Mouse (Mus musculus): ENCODE data around the gene Sugct. TPM values are rescaled to one million over a fixed set of nuclear protein-coding genes. Genes with fewer than 3 reads are reported as not detected.

Gene Sugct
- polyA plus RNA-seq, 1 experiment from 2014 or later: 17.3 TPM

DNA sequence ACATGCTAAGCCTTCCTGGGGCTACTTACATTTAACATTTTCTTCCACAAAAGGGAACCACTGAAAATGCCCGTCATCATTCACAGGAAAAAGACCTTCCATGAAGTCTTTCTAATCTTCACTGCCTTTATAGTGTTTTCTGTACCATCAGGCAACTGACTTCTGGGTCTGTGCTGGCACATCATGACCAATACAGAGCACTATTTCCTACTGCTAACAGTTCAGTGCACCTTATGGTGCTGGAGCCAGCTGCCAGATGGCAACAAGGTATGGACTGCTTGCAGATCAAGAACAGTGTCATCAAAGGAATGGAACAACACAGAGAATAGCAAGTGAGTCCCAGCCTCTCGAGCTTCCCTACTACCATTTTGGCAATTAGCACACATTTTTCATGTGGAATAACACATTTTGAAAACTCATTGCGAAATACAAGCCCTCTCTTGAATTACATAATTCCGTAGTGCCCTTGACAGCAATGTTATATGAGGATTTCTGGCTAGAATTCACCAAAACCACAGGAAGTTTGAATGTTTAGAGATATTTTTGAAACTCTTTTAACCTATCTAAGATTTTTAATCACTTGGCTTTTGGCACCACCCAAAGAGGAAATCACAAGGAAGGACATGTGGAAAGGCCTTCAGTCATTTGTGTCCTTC lies 359.3 kb downstream of the Sugct start:
- H3K36me3 ChIP-seq (ENCODE audit: control insufficient read depth, insufficient read depth): no peaks in the 10 kb centered on the region
- H3K9me3 ChIP-seq (ENCODE audit: control insufficient read depth): no peaks in the 10 kb centered on the region
- no peak overlapping the region for H3K27ac ChIP-seq (ENCODE audit: low read depth, low read length)
- no peaks in the 10 kb centered on the region for H3K27me3 ChIP-seq (replicated peaks; ENCODE audit: control insufficient read depth, insufficient read depth, low read length)
- ATAC-seq: no peak
- WGBS: 75% methylated on average over 4 of the region's 4 CpGs
- H3K4me2 ChIP-seq (replicated peaks; ENCODE audit: low read depth): no peak overlapping the region
- no peak for TF ChIP-seq CTCF (IDR thresholded peaks at IDR 0.05; ENCODE audit: low read depth)
- no peak overlapping the region for H3K9ac ChIP-seq (ENCODE audit: low read depth, low read length)
- H3K4me1 ChIP-seq (replicated peaks; ENCODE audit: control insufficient read depth, insufficient read depth, low read length): no peaks in the 10 kb centered on the region
- H3K4me3 ChIP-seq (ENCODE audit: low read depth, low read length): no peak overlapping the region

- TF ChIP-seq CTCF (IDR thresholded peaks at IDR 0.05; ENCODE audit: low read depth): no peak
- ATAC-seq: no peak
- Histone ChIP-seq H3K4me1 (replicated peaks; ENCODE audit: control insufficient read depth, insufficient read depth, low read length) (no peaks in the 10 kb centered on the region), H3K27ac (ENCODE audit: low read depth, low read length) (no peak overlapping the region), H3K9me3 (ENCODE audit: control insufficient read depth) (no peaks in the 10 kb centered on the region), H3K4me3 (ENCODE audit: low read depth, low read length) (no peak overlapping the region), H3K27me3 (replicated peaks; ENCODE audit: control insufficient read depth, insufficient read depth, low read length) (no peaks in the 10 kb centered on the region), H3K9ac (ENCODE audit: low read depth, low read length) (no peak overlapping the region), H3K4me2 (replicated peaks; ENCODE audit: low read depth) (no peak overlapping the region), H3K36me3 (ENCODE audit: control insufficient read depth, insufficient read depth) (no peaks in the 10 kb centered on the region)
- 60% methylated on average over 4 of the region's 4 CpGs for WGBS
These were observed 368.5 kb downstream of the Sugct start for GRCm38 (mm10) chr13:17326863-17327262.

GRCm38 (mm10) chr13:17301590-17301989 lies 393.8 kb downstream of the Sugct start:
- no peak overlapping the region for H3K9ac ChIP-seq (ENCODE audit: low read depth, low read length)
- no peak overlapping the region for H3K4me2 ChIP-seq (replicated peaks; ENCODE audit: low read depth)
- no peaks in the 10 kb centered on the region for H3K27me3 ChIP-seq (replicated peaks; ENCODE audit: control insufficient read depth, insufficient read depth, low read length)
- H3K4me3 ChIP-seq (ENCODE audit: low read depth, low read length): no peak overlapping the region
- H3K9me3 ChIP-seq (ENCODE audit: control insufficient read depth): no peaks in the 10 kb centered on the region
- TF ChIP-seq CTCF (IDR thresholded peaks at IDR 0.05; ENCODE audit: low read depth): no peak
- H3K36me3 ChIP-seq (ENCODE audit: control insufficient read depth, insufficient read depth): no peaks in the 10 kb centered on the region
- 89% methylated on average over 4 of the region's 4 CpGs for WGBS
- no peak overlapping the region for H3K27ac ChIP-seq (ENCODE audit: low read depth, low read length)
- ATAC-seq: no peak
- no peaks in the 10 kb centered on the region for H3K4me1 ChIP-seq (replicated peaks; ENCODE audit: control insufficient read depth, insufficient read depth, low read length)

DNA sequence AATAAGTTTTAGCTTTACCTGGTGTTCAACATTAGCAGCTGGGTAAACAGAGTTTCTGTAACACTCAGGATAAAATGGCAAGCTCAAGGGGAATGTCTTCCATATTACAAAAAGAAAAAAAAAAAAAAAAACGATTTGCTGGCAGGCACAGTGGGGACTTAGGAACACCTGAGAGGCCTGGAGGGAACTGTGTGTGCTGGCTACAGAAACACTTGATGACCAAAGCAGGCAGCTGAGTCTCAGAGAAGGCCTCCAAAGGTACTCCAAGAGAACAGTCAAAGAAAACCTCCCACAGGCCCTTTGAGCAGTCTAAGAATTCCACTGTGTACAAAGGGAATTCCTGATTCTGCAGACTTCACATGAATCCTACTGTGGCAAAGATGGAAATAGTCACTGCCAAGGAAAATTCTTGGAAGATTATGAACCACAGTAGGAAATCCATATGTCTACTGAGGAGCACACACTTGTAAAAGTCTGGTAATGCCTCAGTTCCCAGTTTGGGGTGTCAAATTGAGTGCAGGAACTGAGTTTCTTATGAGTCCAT lies 397.8 kb downstream of the Sugct start:
- Histone ChIP-seq H3K9ac (ENCODE audit: low read depth, low read length) (no peak overlapping the region), H3K9me3 (ENCODE audit: control insufficient read depth) (no peaks in the 10 kb centered on the region), H3K36me3 (ENCODE audit: control insufficient read depth, insufficient read depth) (no peaks in the 10 kb centered on the region), H3K4me1 (replicated peaks; ENCODE audit: control insufficient read depth, insufficient read depth, low read length) (no peaks in the 10 kb centered on the region), H3K27ac (ENCODE audit: low read depth, low read length) (no peak overlapping the region), H3K27me3 (replicated peaks; ENCODE audit: control insufficient read depth, insufficient read depth, low read length) (no peaks in the 10 kb centered on the region), H3K4me2 (replicated peaks; ENCODE audit: low read depth) (no peak overlapping the region), H3K4me3 (ENCODE audit: low read depth, low read length) (no peak overlapping the region)
- TF ChIP-seq CTCF (IDR thresholded peaks at IDR 0.05; ENCODE audit: low read depth): no peak
- ATAC-seq: no peak
- WGBS: 41% methylated on average over 1 of the region's 1 CpGs

GRCm38 (mm10) chr13:17296912-17297311 lies 398.4 kb downstream of the Sugct start:
- no peaks in the 10 kb centered on the region for H3K27me3 ChIP-seq (replicated peaks; ENCODE audit: control insufficient read depth, insufficient read depth, low read length)
- H3K27ac ChIP-seq (ENCODE audit: low read depth, low read length): no peak overlapping the region
- no peaks in the 10 kb centered on the region for H3K9me3 ChIP-seq (ENCODE audit: control insufficient read depth)
- H3K36me3 ChIP-seq (ENCODE audit: control insufficient read depth, insufficient read depth): no peaks in the 10 kb centered on the region
- H3K9ac ChIP-seq (ENCODE audit: low read depth, low read length): no peak overlapping the region
- 35% methylated on average over 4 of the region's 4 CpGs for WGBS
- H3K4me2 ChIP-seq (replicated peaks; ENCODE audit: low read depth): no peak overlapping the region
- no peak for ATAC-seq
- no peaks in the 10 kb centered on the region for H3K4me1 ChIP-seq (replicated peaks; ENCODE audit: control insufficient read depth, insufficient read depth, low read length)
- no peak for TF ChIP-seq CTCF (IDR thresholded peaks at IDR 0.05; ENCODE audit: low read depth)
- no peak overlapping the region for H3K4me3 ChIP-seq (ENCODE audit: low read depth, low read length)

DNA sequence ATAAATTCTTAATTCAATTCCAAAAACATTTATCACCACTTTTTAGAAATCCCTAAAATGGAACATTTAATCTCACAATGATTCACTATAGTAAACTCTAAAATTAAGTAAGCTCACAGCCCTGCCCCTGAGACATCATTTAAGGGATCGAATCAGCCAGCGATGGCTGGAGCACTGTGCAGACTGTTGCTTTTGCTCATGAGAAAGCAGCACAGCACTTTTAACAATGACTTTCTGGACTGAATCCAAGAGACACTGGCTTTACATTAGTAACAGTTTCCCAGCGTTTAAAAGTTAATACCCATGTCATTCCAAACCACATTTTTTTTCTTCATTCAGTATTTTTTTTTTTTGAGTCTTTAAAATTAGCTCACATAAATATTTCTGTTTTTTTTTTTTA lies 398.9 kb downstream of the Sugct start:
- H3K4me1 ChIP-seq (replicated peaks; ENCODE audit: control insufficient read depth, insufficient read depth, low read length): no peaks in the 10 kb centered on the region
- 55% methylated on average over 3 of the region's 3 CpGs for WGBS

More for the DNA sequence above, 398.9 kb downstream of the Sugct start:
- Histone ChIP-seq H3K36me3 (ENCODE audit: control insufficient read depth, insufficient read depth) (no peaks in the 10 kb centered on the region), H3K4me3 (ENCODE audit: low read depth, low read length) (no peak overlapping the region), H3K4me2 (replicated peaks; ENCODE audit: low read depth) (no peak overlapping the region), H3K27me3 (replicated peaks; ENCODE audit: control insufficient read depth, insufficient read depth, low read length) (no peaks in the 10 kb centered on the region), H3K9me3 (ENCODE audit: control insufficient read depth) (no peaks in the 10 kb centered on the region), H3K9ac (ENCODE audit: low read depth, low read length) (no peak overlapping the region), H3K27ac (ENCODE audit: low read depth, low read length) (no peak overlapping the region)
- no peak for TF ChIP-seq CTCF (IDR thresholded peaks at IDR 0.05; ENCODE audit: low read depth)
- ATAC-seq: no peak
